Mouse (Mus musculus) lung, embryonic 15.5 days (tissue): Measurements from ENCODE around the gene Ctf2. TPM values are rescaled to one million over a fixed set of nuclear protein-coding genes. Genes with fewer than 3 reads are reported as not detected.

Experiments used
- ATAC-seq: fragments of 200-750 bp; cut with Nextera tagmentation; 2 replicates; pipeline ENCODE4 v1.8.0; 2017; ENCODE audit warnings: moderate number of reproducible peaks, borderline replicate concordance; ENCODE audit not compliant: low FRiP score, low TSS enrichment; ENCODE audit errors: extremely low read depth
- H3K27ac ChIP-seq: fragments of 300-500 bp; sonication (generic); 2 replicates; pipeline ENCODE4 v1.5.1; 2015; ENCODE audit warnings: moderate library complexity, mild to moderate bottlenecking, inconsistent platforms
- H3K27me3 ChIP-seq: fragments of 300-500 bp; sonication (generic); 2 replicates; pipeline ENCODE4 v1.6.1; 2015; ENCODE audit warnings: inconsistent platforms
- H3K36me3 ChIP-seq: fragments of 300-500 bp; sonication (generic); 2 replicates; pipeline ENCODE4 v1.6.1; 2015; ENCODE audit warnings: inconsistent platforms
- H3K4me1 ChIP-seq: fragments of 300-500 bp; sonication (generic); 2 replicates; pipeline ENCODE4 v1.6.1; 2015; ENCODE audit warnings: inconsistent platforms
- H3K4me2 ChIP-seq: fragments of 300-500 bp; sonication (generic); 2 replicates; pipeline ENCODE4 v1.6.1; 2015; ENCODE audit warnings: inconsistent platforms, mild to moderate bottlenecking, moderate library complexity
- H3K4me3 ChIP-seq: fragments of 300-500 bp; sonication (generic); 2 replicates; pipeline ENCODE4 v1.5.1; 2015; ENCODE audit warnings: mild to moderate bottlenecking, inconsistent platforms
- H3K9ac ChIP-seq: fragments of 300-500 bp; sonication (generic); 2 replicates; pipeline ENCODE4 v1.6.1; 2015; ENCODE audit warnings: inconsistent platforms
- H3K9me3 ChIP-seq: fragments of 300-500 bp; sonication (generic); 2 replicates; pipeline ENCODE4 v1.6.1; 2016; ENCODE audit warnings: inconsistent platforms
- WGBS: fragments of 180-500 bp; shearing (Covaris S2); methylation state at CpG from one replicate; pipeline ENCODE4 v1.1.7; 2015; 5-methylcytosine and 5-hydroxymethylcytosine counted together
- polyA plus RNA-seq: library from polyadenylated mRNA; unstranded; fragments of >200 nt; fragmentation: Nextera tagmentation; extraction: Ambion mirVana; gene quantifications from 2 replicates; pipeline ENCODE4 v1.2.1, GENCODE M21; 2015

Ctf2 gene
- polyA plus RNA-seq, 1 experiment from 2014 or later, result 0.16 TPM

DNA sequence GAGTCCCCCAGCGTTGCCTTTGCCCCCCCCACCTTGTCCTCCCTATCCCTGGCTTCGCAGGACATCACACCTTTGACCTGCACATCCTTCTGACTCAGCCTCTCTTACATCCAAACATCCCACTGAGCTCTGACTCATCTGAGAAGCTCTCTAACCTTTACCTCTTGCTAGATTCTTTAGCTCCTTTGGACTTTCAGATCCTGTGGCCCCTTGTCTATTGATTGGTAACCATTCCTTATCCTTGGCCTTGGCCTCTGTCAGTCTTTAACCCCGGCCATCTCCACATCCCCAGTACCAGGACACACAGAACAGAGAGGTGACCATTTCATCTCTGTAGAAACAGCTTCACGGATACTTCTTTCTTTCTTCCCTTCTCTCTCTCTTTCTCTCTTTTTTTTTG is 1.8 kb downstream of the Ctf2 start:
- no peak overlapping the region for H3K4me2 ChIP-seq
- no peak overlapping the region for H3K4me3 ChIP-seq
- 49% methylated on average over 4 of the region's 4 CpGs for WGBS
- no peaks in the 10 kb centered on the region for H3K27me3 ChIP-seq
- no peak overlapping the region for H3K9ac ChIP-seq
- ATAC-seq, result no peak
- H3K9me3 ChIP-seq, result no peaks in the 10 kb centered on the region
- no peak overlapping the region for H3K27ac ChIP-seq
- no peaks in the 10 kb centered on the region for H3K36me3 ChIP-seq
- no peaks in the 10 kb centered on the region for H3K4me1 ChIP-seq

DNA sequence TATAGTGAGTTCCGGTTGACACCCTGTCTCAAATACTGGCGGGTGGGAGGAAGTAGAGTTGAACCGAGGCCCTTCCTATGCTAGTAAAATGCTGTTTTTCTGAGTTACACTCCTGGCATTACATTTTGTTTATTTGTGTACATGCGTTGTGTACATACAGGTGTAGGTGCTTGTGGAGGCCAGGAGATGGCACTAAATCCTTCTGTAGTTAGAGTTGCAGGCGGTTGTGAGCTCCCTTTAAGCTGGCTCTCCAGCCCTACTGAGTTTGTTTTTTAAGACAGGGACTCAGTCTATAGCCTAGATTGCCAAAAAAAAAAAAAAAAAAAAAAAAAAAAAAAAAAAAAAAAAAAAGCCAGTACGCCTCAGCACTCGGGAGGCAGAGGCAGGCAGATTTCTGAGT is 4.1 kb downstream of the Ctf2 start:
- Histone ChIP-seq H3K27me3 (no peaks in the 10 kb centered on the region), H3K4me2 (no peak overlapping the region), H3K9ac (no peak overlapping the region), H3K27ac (no peak overlapping the region), H3K36me3 (no peaks in the 10 kb centered on the region), H3K4me3 (no peak overlapping the region), H3K9me3 (no peaks in the 10 kb centered on the region), H3K4me1 (no peaks in the 10 kb centered on the region)
- WGBS, result 78% methylated on average over 7 of the region's 7 CpGs
- no peak for ATAC-seq

DNA sequence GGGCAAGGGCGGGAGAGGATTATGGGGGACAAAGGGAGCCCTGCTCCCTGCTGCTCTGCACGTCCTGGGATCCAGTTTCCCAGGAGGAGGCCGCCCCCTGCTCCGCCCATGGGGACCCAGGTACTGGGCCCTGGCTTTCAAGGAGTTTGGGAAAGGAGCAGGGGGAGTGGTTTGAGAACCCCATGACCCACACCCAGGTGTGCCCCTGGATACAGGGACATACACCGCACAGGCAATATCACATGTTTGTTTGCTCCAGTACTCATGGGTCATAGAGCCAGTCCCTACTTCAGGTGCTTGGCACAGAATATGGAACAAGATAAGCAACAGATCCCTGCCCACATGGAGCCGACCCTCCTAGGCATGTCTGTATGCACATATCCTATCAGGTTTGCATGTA is 6.0 kb downstream of the Ctf2 start:
- Histone ChIP-seq H3K36me3 (no peaks in the 10 kb centered on the region), H3K9me3 (no peaks in the 10 kb centered on the region), H3K27ac (no peak overlapping the region), H3K4me3 (no peak overlapping the region), H3K27me3 (no peaks in the 10 kb centered on the region), H3K4me1 (no peaks in the 10 kb centered on the region), H3K9ac (no peak overlapping the region), H3K4me2 (no peak overlapping the region)
- WGBS, result 50% methylated on average over 6 of the region's 6 CpGs
- no peak for ATAC-seq

DNA sequence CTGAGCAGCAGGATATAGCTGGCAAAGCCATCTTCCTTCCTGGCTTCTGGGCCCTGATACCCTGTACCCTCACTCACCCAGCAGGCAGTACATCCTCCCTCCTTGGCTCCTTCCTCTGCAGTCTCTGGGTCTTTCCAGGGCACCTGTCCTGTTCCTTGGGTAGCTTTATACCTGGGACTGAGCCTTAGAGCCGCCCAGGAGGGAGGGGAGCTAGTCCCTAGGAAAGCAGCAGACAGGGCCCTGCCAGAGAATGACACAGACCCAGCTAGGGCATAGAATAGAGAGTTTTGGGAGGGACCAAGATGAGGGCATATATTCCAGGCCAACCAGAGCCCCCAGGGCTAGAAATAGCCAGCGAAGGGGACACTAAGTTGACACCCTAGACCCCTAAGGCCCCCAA is 6.5 kb downstream of the Ctf2 start:
- H3K4me3 ChIP-seq, result no peak overlapping the region
- no peaks in the 10 kb centered on the region for H3K36me3 ChIP-seq
- no peaks in the 10 kb centered on the region for H3K4me1 ChIP-seq
- H3K27ac ChIP-seq, result no peak overlapping the region
- WGBS, result 53% methylated on average over 2 of the region's 2 CpGs
- no peaks in the 10 kb centered on the region for H3K9me3 ChIP-seq
- ATAC-seq, result no peak
- no peak overlapping the region for H3K9ac ChIP-seq
- H3K27me3 ChIP-seq, result no peaks in the 10 kb centered on the region
- no peak overlapping the region for H3K4me2 ChIP-seq

DNA sequence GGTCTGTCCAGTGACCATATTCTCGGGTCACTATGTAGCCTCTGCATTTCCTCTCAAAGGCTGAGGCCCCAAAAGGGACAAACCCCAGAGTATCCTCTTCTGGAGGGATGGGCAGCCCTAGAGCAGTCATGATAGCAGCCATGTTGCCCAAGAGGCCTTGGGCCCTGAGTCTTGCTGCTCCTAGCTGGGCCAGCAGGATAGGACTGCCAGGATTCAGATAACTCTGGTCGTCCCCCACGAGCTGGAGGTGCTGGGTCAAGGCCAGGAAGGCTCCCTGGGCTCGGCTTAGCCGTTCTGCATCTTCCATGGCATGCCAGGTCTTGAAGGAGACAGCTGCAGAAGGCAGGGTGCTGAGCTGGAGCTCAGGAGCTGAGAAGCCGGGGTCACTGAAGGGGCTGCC is 12.7 kb downstream of the Ctf2 start:
- peaks cover 10% of the 10 kb centered on the region for H3K4me1 ChIP-seq
- H3K36me3 ChIP-seq, result no peaks in the 10 kb centered on the region
- H3K4me2 ChIP-seq, result no peak overlapping the region
- no peaks in the 10 kb centered on the region for H3K9me3 ChIP-seq
- WGBS, result 79% methylated on average over 6 of the region's 6 CpGs
- no peak for ATAC-seq
- H3K27ac ChIP-seq, result no peak overlapping the region
- H3K27me3 ChIP-seq, result no peaks in the 10 kb centered on the region
- H3K9ac ChIP-seq, result no peak overlapping the region
- H3K4me3 ChIP-seq, result no peak overlapping the region

DNA sequence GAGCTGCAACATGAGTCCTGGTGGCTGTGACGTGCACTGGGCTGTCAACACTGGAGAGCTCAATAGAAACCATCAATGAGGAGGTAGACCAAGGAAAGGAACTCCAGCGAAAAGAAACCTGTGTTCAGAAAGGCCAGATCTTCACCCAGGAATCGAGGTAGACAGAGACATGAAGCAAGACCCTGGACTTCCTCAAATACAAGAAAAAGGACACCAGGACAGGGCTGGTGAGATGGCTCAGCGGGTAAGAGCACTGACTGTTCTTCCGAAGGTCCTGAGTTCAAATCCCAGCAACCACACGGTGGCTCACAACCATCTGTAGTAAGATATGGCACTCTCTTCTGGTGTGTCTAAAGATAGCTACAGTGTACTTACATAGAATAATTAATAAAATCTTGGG is 13.6 kb downstream of the Ctf2 start:
- Histone ChIP-seq H3K27me3 (no peaks in the 10 kb centered on the region), H3K9ac (no peak overlapping the region), H3K36me3 (no peaks in the 10 kb centered on the region), H3K4me2 (no peak overlapping the region), H3K4me3 (no peak overlapping the region), H3K9me3 (no peaks in the 10 kb centered on the region), H3K27ac (no peak overlapping the region), H3K4me1 (peaks cover 16% of the 10 kb centered on the region)
- no peak for ATAC-seq
- WGBS, result 87% methylated on average over 6 of the region's 6 CpGs

DNA sequence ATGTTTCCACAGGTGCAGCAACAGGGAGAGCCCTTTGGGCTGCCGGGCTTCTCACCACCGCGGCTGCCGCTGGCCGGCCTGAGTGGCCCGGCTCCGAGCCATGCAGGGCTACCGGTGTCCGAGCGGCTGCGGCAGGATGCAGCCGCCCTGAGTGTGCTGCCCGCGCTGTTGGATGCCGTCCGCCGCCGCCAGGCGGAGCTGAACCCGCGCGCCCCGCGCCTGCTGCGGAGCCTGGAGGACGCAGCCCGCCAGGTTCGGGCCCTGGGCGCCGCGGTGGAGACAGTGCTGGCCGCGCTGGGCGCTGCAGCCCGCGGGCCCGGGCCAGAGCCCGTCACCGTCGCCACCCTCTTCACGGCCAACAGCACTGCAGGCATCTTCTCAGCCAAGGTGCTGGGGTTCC is 15.0 kb downstream of the Ctf2 start:
- peak overlapping the region; percentile 73 for H3K4me2 ChIP-seq
- no peaks in the 10 kb centered on the region for H3K9me3 ChIP-seq
- no peak overlapping the region for H3K27ac ChIP-seq
- H3K4me1 ChIP-seq, result peaks cover 27% of the 10 kb centered on the region
- peak; percentile 53; the same call in 1 of the 2 replicates for ATAC-seq
- WGBS, result 2% methylated on average over 41 of the region's 41 CpGs
- peak overlapping the region; percentile 39 for H3K4me3 ChIP-seq
- no peaks in the 10 kb centered on the region for H3K36me3 ChIP-seq
- H3K9ac ChIP-seq, result peak overlapping the region; percentile 42
- no peaks in the 10 kb centered on the region for H3K27me3 ChIP-seq

DNA sequence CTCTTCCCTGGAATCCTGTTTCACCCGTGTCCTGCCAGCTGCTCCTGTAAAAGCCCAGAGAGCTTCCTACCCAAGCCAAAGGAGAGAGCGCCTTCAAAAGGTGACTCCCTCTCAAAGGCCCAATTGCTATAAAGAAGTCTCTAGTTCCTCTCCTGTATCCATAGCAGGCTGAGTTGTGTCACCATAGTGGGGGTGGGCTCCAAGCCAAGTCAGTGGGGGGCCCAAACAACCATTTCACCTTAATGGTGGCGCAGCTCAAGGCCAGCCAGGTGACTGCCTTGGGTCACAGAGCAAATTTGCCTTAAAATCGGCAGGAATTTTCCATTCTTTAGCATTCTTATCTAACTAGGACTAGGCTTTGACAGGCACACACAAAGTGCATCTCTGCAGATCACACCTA is 17.1 kb downstream of the Ctf2 start:
- WGBS, result 76% methylated on average over 4 of the region's 4 CpGs
- no peak for ATAC-seq
- no peaks in the 10 kb centered on the region for H3K9me3 ChIP-seq
- no peak overlapping the region for H3K4me2 ChIP-seq
- H3K4me3 ChIP-seq, result no peak overlapping the region
- peaks cover 33% of the 10 kb centered on the region for H3K4me1 ChIP-seq
- H3K36me3 ChIP-seq, result no peaks in the 10 kb centered on the region
- no peaks in the 10 kb centered on the region for H3K27me3 ChIP-seq
- no peak overlapping the region for H3K9ac ChIP-seq
- H3K27ac ChIP-seq, result no peak overlapping the region

DNA sequence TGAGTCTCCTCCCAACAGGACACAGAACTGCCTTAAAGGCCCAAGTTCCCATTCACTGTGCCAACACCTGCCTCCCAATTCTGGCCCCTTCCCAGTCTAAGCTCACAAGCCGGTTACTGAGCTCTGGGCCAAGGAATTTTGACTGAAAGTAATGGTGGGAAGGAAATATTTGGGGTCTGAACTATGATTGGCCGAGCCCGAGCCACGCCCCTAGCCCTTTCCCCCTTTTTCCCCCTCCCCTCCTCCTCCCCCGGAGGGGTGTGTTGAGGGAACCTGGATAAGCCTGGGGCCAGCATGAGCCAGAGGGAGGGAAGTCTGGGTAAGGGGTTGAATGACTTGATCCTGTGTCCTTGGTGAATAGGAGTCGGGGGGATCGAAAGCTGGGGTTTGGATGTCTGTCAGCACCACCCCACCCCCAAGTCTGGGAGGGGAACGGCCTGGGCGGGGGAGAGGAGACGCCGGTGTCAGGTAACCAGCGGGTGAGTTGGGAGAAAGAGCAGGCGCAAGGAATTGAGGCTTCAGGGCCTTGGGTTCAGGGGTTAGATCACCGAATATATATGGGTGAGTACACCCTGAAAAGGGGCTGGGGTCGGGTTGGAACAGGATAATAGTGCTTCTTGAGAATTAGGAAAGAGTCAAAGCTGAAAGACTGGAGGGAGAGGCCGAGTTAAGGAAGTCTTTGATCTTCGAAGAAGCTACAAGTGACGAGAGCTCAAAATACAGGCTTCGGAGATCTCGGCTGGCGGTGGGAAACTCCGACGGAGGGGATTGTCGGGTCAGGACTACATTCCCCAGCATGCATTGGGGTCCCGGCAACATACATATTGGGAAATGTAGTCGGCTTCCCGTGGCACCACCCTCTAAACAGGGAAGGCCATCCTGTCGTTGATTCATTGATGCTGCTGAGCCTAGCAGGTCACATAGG is 19.2 kb downstream of the Ctf2 start, which contains the start of gene Ctf1:
Gene Ctf1, plus strand, starts transcription at position 276 of the 925 bp plus-strand sequence.
- H3K9ac ChIP-seq, result peak within 1 kb of the TSS; percentile 40
- no peaks in the 10 kb centered on the region for H3K9me3 ChIP-seq
- peak; percentile 41; the same call in 1 of the 2 replicates for ATAC-seq
- 1% methylated on average over 28 of the region's 28 CpGs for WGBS
- peak within 1 kb of the TSS; percentile 42 for H3K4me3 ChIP-seq
- peaks cover 42% of the 10 kb centered on the region for H3K4me1 ChIP-seq
- no peaks in the 10 kb centered on the region for H3K27me3 ChIP-seq
- H3K27ac ChIP-seq, result peak within 1 kb of the TSS; percentile 97
- peak within 1 kb of the TSS; percentile 71 for H3K4me2 ChIP-seq
- H3K36me3 ChIP-seq, result no peaks in the 10 kb centered on the region

DNA sequence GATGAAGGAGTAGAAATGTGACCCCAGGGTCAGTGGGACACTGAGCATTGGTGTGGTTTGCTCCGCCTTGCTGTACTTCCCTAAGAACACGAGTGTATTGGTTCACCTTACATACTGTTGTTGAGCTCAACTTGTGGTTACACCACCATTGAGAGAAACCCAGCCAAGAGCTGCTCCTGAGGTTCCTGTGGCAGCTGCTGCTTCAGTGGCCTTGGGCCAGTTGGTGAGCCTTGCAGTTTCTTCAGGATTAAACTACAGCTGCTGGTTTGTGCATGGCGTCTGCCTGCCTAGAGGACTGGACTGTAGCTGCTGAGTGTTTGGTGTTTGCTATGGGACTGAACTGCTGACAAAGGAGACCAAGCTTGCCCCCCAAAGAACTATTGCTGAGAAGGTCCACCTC is 20.5 kb downstream of the Ctf2 start:
- Histone ChIP-seq H3K36me3 (peaks cover 2% of the 10 kb centered on the region; the same call in 1 of the 2 replicates), H3K9ac (no peak overlapping the region), H3K4me2 (peak overlapping the region; percentile 71; the same call in 1 of the 2 replicates), H3K4me1 (peaks cover 44% of the 10 kb centered on the region), H3K9me3 (no peaks in the 10 kb centered on the region), H3K27ac (peak overlapping the region; percentile 97), H3K4me3 (no peak overlapping the region), H3K27me3 (no peaks in the 10 kb centered on the region)
- ATAC-seq, result no peak
- 65% methylated on average over 3 of the region's 3 CpGs for WGBS

DNA sequence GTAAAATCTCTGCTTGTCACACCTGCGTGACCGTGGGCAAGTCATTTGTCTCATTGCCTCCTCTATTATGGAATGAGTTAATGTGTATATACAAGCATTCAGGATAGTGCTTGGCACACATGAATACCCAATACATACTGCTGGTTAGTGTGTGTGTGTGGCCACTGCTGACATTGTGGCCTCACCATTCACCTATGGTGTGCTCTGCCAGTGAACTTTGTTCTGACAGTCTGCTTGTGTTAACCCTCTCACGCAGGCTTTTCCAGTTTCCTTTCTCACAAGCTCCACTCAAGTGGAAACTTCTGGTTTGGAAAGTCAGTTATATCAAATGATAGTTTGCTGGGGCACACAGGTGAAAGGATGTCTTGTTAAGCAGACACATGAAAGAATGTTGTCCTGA is 20.9 kb downstream of the Ctf2 start:
- H3K9ac ChIP-seq, result no peak overlapping the region
- ATAC-seq, result no peak
- WGBS, result 74% methylated on average over 3 of the region's 3 CpGs
- H3K4me1 ChIP-seq, result peaks cover 46% of the 10 kb centered on the region
- H3K36me3 ChIP-seq, result peaks cover 5% of the 10 kb centered on the region
- no peak overlapping the region; the same call in 1 of the 2 replicates for H3K4me2 ChIP-seq
- no peaks in the 10 kb centered on the region for H3K27me3 ChIP-seq
- H3K27ac ChIP-seq, result peak overlapping the region; percentile 97
- no peak overlapping the region for H3K4me3 ChIP-seq
- no peaks in the 10 kb centered on the region for H3K9me3 ChIP-seq

DNA sequence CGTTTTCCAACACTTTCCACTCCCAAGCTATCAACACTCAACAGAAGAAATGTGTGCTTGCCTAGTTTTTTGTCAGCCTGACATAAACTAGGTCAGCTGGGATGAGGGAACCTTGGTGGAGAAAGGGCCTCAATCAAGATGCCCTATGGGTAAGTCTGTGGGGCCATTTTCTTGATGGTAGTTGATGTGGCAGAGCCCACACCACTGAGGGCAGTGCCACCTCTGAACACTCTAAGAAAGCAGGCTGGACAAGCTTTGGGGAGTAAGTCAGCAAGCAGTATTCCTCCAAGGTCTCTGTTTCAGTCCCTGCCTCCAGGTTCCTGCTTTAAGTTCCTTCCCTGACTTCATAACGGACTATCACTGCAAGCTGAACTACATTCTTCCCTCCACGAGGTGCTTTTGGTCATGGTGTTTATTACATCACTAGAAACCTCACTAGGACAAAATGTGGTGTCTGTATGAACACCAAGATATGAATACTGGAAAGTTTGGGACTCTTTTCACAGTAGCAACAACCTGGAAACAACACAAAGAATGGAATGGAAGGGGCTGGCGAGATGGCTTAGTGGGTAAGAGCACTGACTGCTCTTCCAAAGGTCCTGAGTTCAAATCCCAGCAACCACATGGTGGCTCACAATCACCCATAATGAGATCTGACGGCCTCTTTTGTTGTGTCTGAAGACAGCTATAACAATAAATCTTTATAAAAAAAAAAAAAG is 22.5 kb downstream of the Ctf2 start:
- WGBS, result 61% methylated on average over 5 of the region's 5 CpGs
- Histone ChIP-seq H3K27me3 (no peaks in the 10 kb centered on the region), H3K27ac (peak overlapping the region; percentile 99)

More for the DNA sequence above, 22.5 kb downstream of the Ctf2 start:
- Histone ChIP-seq H3K9ac (peak overlapping the region; percentile 74), H3K4me1 (peaks cover 46% of the 10 kb centered on the region), H3K36me3 (peaks cover 18% of the 10 kb centered on the region), H3K4me2 (peak overlapping the region; percentile 86), H3K4me3 (peak overlapping the region; percentile 71), H3K9me3 (no peaks in the 10 kb centered on the region)
- no peak for ATAC-seq
